Mouse (Mus musculus) ES-Bruce4 (cell line): ENCODE data around the gene 1700037H04Rik. TPM values are rescaled to one million over a fixed set of nuclear protein-coding genes. Genes with fewer than 3 reads are reported as not detected.
"Not testable (repeated sequence)": the region's sequence is repeated elsewhere in the genome, so short reads cannot be mapped to it uniquely, and the experiment has no call there.

Experiments used
- H3K27ac ChIP-seq: 2 replicates; pipeline ENCODE4 v1.5.1; 2012; ENCODE audit warnings: low read length, inconsistent platforms; ENCODE audit not compliant: insufficient read depth
- H3K27me3 ChIP-seq: 2 replicates; pipeline ENCODE4 v1.6.1; 2012; ENCODE audit warnings: mild to moderate bottlenecking, low read length, inconsistent platforms; ENCODE audit not compliant: control insufficient read depth, poor library complexity, insufficient read depth, severe bottlenecking
- H3K36me3 ChIP-seq: 2 replicates; pipeline ENCODE4 v1.6.1; 2012; ENCODE audit warnings: inconsistent platforms, mild to moderate bottlenecking, low read length, moderate library complexity; ENCODE audit not compliant: control insufficient read depth, poor library complexity, insufficient read depth, severe bottlenecking
- H3K4me1 ChIP-seq: one replicate; pipeline ENCODE4 v1.8.1; 2011; ENCODE audit warnings: low read length; ENCODE audit not compliant: control insufficient read depth, insufficient read depth
- H3K4me3 ChIP-seq: 2 replicates; pipeline ENCODE4 v1.5.1; 2011; ENCODE audit warnings: low read depth, mild to moderate bottlenecking, low read length
- H3K9ac ChIP-seq: 2 replicates; pipeline ENCODE4 v1.6.1; 2012; ENCODE audit warnings: low read depth, mild to moderate bottlenecking, inconsistent platforms; ENCODE audit not compliant: poor library complexity, severe bottlenecking
- H3K9me3 ChIP-seq: replicated peaks from 2 replicates; pipeline ENCODE4 v1.6.1; 2012; ENCODE audit warnings: mild to moderate bottlenecking, low read length, inconsistent platforms; ENCODE audit not compliant: control insufficient read depth, poor library complexity, insufficient read depth, severe bottlenecking
- CTCF ChIP-seq: IDR thresholded peaks from one replicate; pipeline ENCODE4 v1.8.1; 2011; ENCODE audit warnings: low read depth, low read length
- EP300 ChIP-seq: IDR thresholded peaks from 2 replicates; pipeline ENCODE4 v1.6.1; 2011; ENCODE audit warnings: low read depth, low read length; ENCODE audit not compliant: insufficient read depth
- POLR2A ChIP-seq: IDR thresholded peaks from one replicate; pipeline ENCODE4 v1.8.1; 2011; ENCODE audit warnings: low read length; ENCODE audit not compliant: insufficient read depth
- polyA plus RNA-seq: library from polyadenylated mRNA; stranded (reverse); fragments of >200 nt; gene quantifications from 2 replicates; pipeline ENCODE4 v1.2.4, GENCODE M21; 2011; ENCODE audit warnings: low read depth; ENCODE audit not compliant: missing spikeins, insufficient read depth, insufficient read length

Gene 1700037H04Rik
- polyA plus RNA-seq, 1 experiment, result 79.8 TPM

GRCm38 (mm10) chr2:131125157-131125963 is 34.5 kb downstream of the 1700037H04Rik start:
- Histone ChIP-seq H3K4me1 (peaks cover 2% of the 10 kb centered on the region), H3K4me3 (no peak overlapping the region), H3K9me3 (no peaks in the 10 kb centered on the region), H3K36me3 (no peaks in the 10 kb centered on the region), H3K9ac (no peak overlapping the region), H3K27me3 (no peaks in the 10 kb centered on the region; the same call in 1 of the 2 replicates), H3K27ac (no peak overlapping the region)
- TF ChIP-seq POLR2A, result no peak
- TF ChIP-seq EP300, result no peak
- no peak for TF ChIP-seq CTCF

- no peak overlapping the region for H3K9ac ChIP-seq
- no peaks in the 10 kb centered on the region for H3K36me3 ChIP-seq
- TF ChIP-seq POLR2A (no peak), EP300 (no peak), CTCF (no peak)
- peaks cover 2% of the 10 kb centered on the region for H3K4me1 ChIP-seq
- no peaks in the 10 kb centered on the region for H3K9me3 ChIP-seq
- no peak overlapping the region for H3K4me3 ChIP-seq
- no peak overlapping the region for H3K27ac ChIP-seq
- H3K27me3 ChIP-seq, result no peaks in the 10 kb centered on the region; the same call in 1 of the 2 replicates
Observed at GRCm38 (mm10) chr2:131124166-131124565, 35.7 kb downstream of the 1700037H04Rik start.

- TF ChIP-seq EP300 (no peak), CTCF (no peak), POLR2A (no peak)
- H3K36me3 ChIP-seq, result no peaks in the 10 kb centered on the region
- no peaks in the 10 kb centered on the region for H3K4me1 ChIP-seq
- no peaks in the 10 kb centered on the region for H3K9me3 ChIP-seq
- H3K27ac ChIP-seq, result no peak overlapping the region
- H3K27me3 ChIP-seq, result no peaks in the 10 kb centered on the region
- H3K4me3 ChIP-seq, result no peak overlapping the region
- no peak overlapping the region for H3K9ac ChIP-seq
Observed at GRCm38 (mm10) chr2:131118968-131119574, 40.8 kb downstream of the 1700037H04Rik start.

DNA sequence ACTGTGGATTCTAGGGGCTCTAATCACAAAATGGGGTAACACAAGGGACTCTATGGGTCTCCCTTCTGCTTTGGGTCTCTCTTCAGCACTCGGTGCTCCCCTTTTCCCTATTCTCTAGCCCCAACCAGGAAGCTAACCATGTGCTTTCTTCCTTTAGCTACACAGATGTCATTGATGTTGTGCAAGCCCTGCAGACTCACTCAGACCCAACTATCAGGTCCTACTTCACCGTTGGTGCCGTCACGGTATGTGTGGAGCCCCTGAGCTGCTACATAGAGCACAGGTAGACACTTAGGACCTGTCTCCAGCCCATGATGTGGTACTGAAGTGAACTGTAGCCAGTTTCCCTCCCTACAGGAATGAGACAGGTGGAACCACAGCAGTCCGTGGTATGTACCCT is 53.9 kb downstream of the 1700037H04Rik start:
- Histone ChIP-seq H3K4me3 (no peak overlapping the region), H3K27me3 (no peaks in the 10 kb centered on the region), H3K9me3 (no peaks in the 10 kb centered on the region), H3K9ac (no peak overlapping the region), H3K27ac (no peak overlapping the region), H3K36me3 (no peaks in the 10 kb centered on the region), H3K4me1 (peaks cover 4% of the 10 kb centered on the region)
- TF ChIP-seq CTCF (no peak), EP300 (no peak), POLR2A (no peak)

- not testable (repeated sequence) for H3K4me1 ChIP-seq, H3K4me3 ChIP-seq, H3K9me3 ChIP-seq, H3K27ac ChIP-seq, H3K27me3 ChIP-seq, H3K36me3 ChIP-seq, H3K9ac ChIP-seq
Observed at GRCm38 (mm10) chr2:131105061-131105460, 54.8 kb downstream of the 1700037H04Rik start.

GRCm38 (mm10) chr2:131104021-131104420 is 55.9 kb downstream of the 1700037H04Rik start:
- no peak overlapping the region for H3K27ac ChIP-seq
- no peaks in the 10 kb centered on the region for H3K9me3 ChIP-seq
- no peak overlapping the region for H3K4me3 ChIP-seq
- no peaks in the 10 kb centered on the region for H3K27me3 ChIP-seq
- H3K9ac ChIP-seq, result no peak overlapping the region
- no peaks in the 10 kb centered on the region for H3K36me3 ChIP-seq
- TF ChIP-seq EP300 (no peak), POLR2A (no peak), CTCF (no peak)
- H3K4me1 ChIP-seq, result peaks cover 4% of the 10 kb centered on the region
